Mouse (Mus musculus) CH12.LX (cell line): ENCODE measurements around the gene Cfap298. TPM values are rescaled to one million over a fixed set of nuclear protein-coding genes. Genes with fewer than 3 reads are reported as not detected.

Experiments used
- DNase-seq: peaks from one replicate; pipeline ENCODE4 v3.0.0-alpha.2; 2013; ENCODE audit errors: extremely low read depth
- H3K27ac ChIP-seq: 2 replicates; pipeline ENCODE4 v1.5.1; 2012; ENCODE audit warnings: low read depth, mild to moderate bottlenecking, control low read depth, moderate library complexity; ENCODE audit not compliant: insufficient read depth
- H3K27me3 ChIP-seq: replicated peaks from 2 replicates; pipeline ENCODE3; 2012; ENCODE audit warnings: inconsistent platforms
- H3K36me3 ChIP-seq, 2 experiments: replicated peaks in 1 of 2; 2 replicates each; pipeline versions ENCODE3 to v1.6.1; 2012; ENCODE audit warnings: inconsistent platforms in 1 of 2, low read length in 1 of 2, mild to moderate bottlenecking in 1 of 2, mixed read lengths in 1 of 2, moderate library complexity in 1 of 2; ENCODE audit not compliant: control insufficient read depth in 1 of 2, insufficient read depth in 1 of 2
- H3K4me1 ChIP-seq, 2 experiments: 2 replicates each; pipeline ENCODE4 v1.6.1; 2012; ENCODE audit warnings: inconsistent platforms in 1 of 2, moderate library complexity in 1 of 2; ENCODE audit not compliant: insufficient read depth in 2 of 2, control insufficient read depth in 1 of 2
- H3K4me2 ChIP-seq: 2 replicates; pipeline ENCODE4 v1.6.1; 2012; ENCODE audit warnings: low read depth, mild to moderate bottlenecking, control low read depth; ENCODE audit not compliant: poor library complexity, insufficient read depth, severe bottlenecking
- H3K4me3 ChIP-seq, 3 experiments: fragments of 150-350 bp in 1 of 3; sonication (generic) in 1 of 3; replicated peaks in 1 of 3; 2 replicates each; pipeline versions ENCODE3 to v1.5.1; 2011 to 2012; ENCODE audit warnings: low read depth in 2 of 3, low read length in 2 of 3, mild to moderate bottlenecking in 2 of 3, moderate library complexity in 2 of 3, control low read depth in 1 of 3, improper control_type of control experiment in 1 of 3, inconsistent platforms in 1 of 3, mixed read lengths in 1 of 3; ENCODE audit not compliant: poor library complexity in 1 of 3
- H3K79me2 ChIP-seq: replicated peaks from 2 replicates; pipeline ENCODE4 v1.6.1; 2012; ENCODE audit warnings: mild to moderate bottlenecking, moderate library complexity; ENCODE audit not compliant: control insufficient read depth, poor library complexity, insufficient read depth, severe bottlenecking; ENCODE audit errors: extremely low read depth
- H3K9ac ChIP-seq: 2 replicates; pipeline ENCODE4 v1.6.1; 2012; ENCODE audit warnings: low read depth, mild to moderate bottlenecking, control low read depth, moderate library complexity; ENCODE audit not compliant: insufficient read depth
- H3K9me3 ChIP-seq: replicated peaks from 2 replicates; pipeline ENCODE3; 2012; ENCODE audit warnings: low read length, inconsistent platforms, mixed read lengths
- CHD1 ChIP-seq: IDR thresholded peaks from 2 replicates; pipeline ENCODE4 v1.6.1; 2012; ENCODE audit warnings: low read depth, low read length, improper control_type of control experiment, inconsistent platforms
- CTCF ChIP-seq, 2 experiments: IDR thresholded peaks in 1 of 2; conservative IDR thresholded peaks in 1 of 2; 2 replicates each; pipeline ENCODE4 v1.5.1; 2011 to 2012; ENCODE audit warnings: low read depth in 2 of 2, low read length in 2 of 2, improper control_type of control experiment in 1 of 2, inconsistent platforms in 1 of 2, mild to moderate bottlenecking in 1 of 2, moderate library complexity in 1 of 2
- ELF1 ChIP-seq: IDR thresholded peaks from 2 replicates; pipeline ENCODE4 v1.6.1; 2014; ENCODE audit warnings: low read depth, mild to moderate bottlenecking, inconsistent platforms, low read length, improper control_type of control experiment
- EP300 ChIP-seq: IDR thresholded peaks from 2 replicates; pipeline ENCODE4 v1.6.1; 2011; ENCODE audit warnings: low read length, improper control_type of control experiment
- ETS1 ChIP-seq: conservative IDR thresholded peaks from 2 replicates; pipeline ENCODE4 v1.6.1; 2012; ENCODE audit warnings: low read depth, mild to moderate bottlenecking, inconsistent platforms, low read length, improper control_type of control experiment, moderate library complexity
- GABPA ChIP-seq: IDR thresholded peaks from 2 replicates; pipeline ENCODE4 v1.6.1; 2012; ENCODE audit warnings: low read depth, low read length, improper control_type of control experiment, inconsistent platforms; ENCODE audit not compliant: insufficient replicate concordance
- HCFC1 ChIP-seq: IDR thresholded peaks from 2 replicates; pipeline ENCODE4 v1.6.1; 2012; ENCODE audit warnings: low read depth, mild to moderate bottlenecking, inconsistent platforms, low read length, improper control_type of control experiment
- IRF4 ChIP-seq: IDR thresholded peaks from 2 replicates; pipeline ENCODE4 v1.6.1; 2014; ENCODE audit warnings: low read depth, mild to moderate bottlenecking, inconsistent platforms, low read length, improper control_type of control experiment
- JUN ChIP-seq: IDR thresholded peaks from 2 replicates; pipeline ENCODE4 v1.6.1; 2011; ENCODE audit warnings: low read depth, mild to moderate bottlenecking, low read length, improper control_type of control experiment, moderate library complexity; ENCODE audit not compliant: insufficient read depth
- KAT2A ChIP-seq: IDR thresholded peaks from 2 replicates; pipeline ENCODE4 v1.6.1; 2012; ENCODE audit warnings: low read length, improper control_type of control experiment, inconsistent platforms; ENCODE audit not compliant: insufficient replicate concordance
- MAX ChIP-seq: IDR thresholded peaks from 2 replicates; pipeline ENCODE4 v1.6.1; 2011; ENCODE audit warnings: low read length, improper control_type of control experiment
- MEF2A ChIP-seq: IDR thresholded peaks from 2 replicates; pipeline ENCODE4 v1.6.1; 2014; ENCODE audit warnings: low read depth, mild to moderate bottlenecking, inconsistent platforms, low read length, improper control_type of control experiment, borderline replicate concordance
- NELFE ChIP-seq: IDR thresholded peaks from 2 replicates; pipeline ENCODE4 v1.6.1; 2011; ENCODE audit warnings: low read depth, low read length, improper control_type of control experiment
- PAX5 ChIP-seq: IDR thresholded peaks from 2 replicates; pipeline ENCODE4 v1.6.1; 2012; ENCODE audit warnings: low read length, inconsistent platforms, mixed read lengths
- POLR2A ChIP-seq: IDR thresholded peaks from 2 replicates; pipeline ENCODE4 v1.6.1; 2011; ENCODE audit warnings: low read depth, mild to moderate bottlenecking, improper control_type of control experiment, low read length
- RCOR1 ChIP-seq: conservative IDR thresholded peaks from 2 replicates; pipeline ENCODE4 v1.6.1; 2012; ENCODE audit warnings: low read depth, mild to moderate bottlenecking, inconsistent platforms, low read length, improper control_type of control experiment
- SIN3A ChIP-seq: IDR thresholded peaks from 2 replicates; pipeline ENCODE4 v1.6.1; 2012; ENCODE audit warnings: low read length, improper control_type of control experiment, inconsistent platforms
- SMC3 ChIP-seq: IDR thresholded peaks from 2 replicates; pipeline ENCODE4 v1.6.1; 2011; ENCODE audit warnings: low read depth, low read length, improper control_type of control experiment
- TBP ChIP-seq: conservative IDR thresholded peaks from 2 replicates; pipeline ENCODE4 v1.6.1; 2011; ENCODE audit warnings: low read depth, low read length, improper control_type of control experiment
- USF1 ChIP-seq: IDR thresholded peaks from 2 replicates; pipeline ENCODE4 v1.6.1; 2014; ENCODE audit warnings: low read depth, mild to moderate bottlenecking, inconsistent platforms, low read length, improper control_type of control experiment
- USF2 ChIP-seq: conservative IDR thresholded peaks from 2 replicates; pipeline ENCODE4 v1.6.1; 2011; ENCODE audit warnings: low read depth, low read length, improper control_type of control experiment
- ZKSCAN1 ChIP-seq: IDR thresholded peaks from 2 replicates; pipeline ENCODE4 v1.6.1; 2012; ENCODE audit warnings: low read depth, inconsistent platforms, low read length, improper control_type of control experiment, borderline replicate concordance
- dilution Hi-C: fragments of 300-500 bp; cut with MboI; formaldehyde crosslinking; loops from 2 replicates; pipeline ENCODE4 v1.14.3; 2020; ENCODE audit warnings: low sequenced_read_pairs; ENCODE audit not compliant: extremely low pct_unique_long_range_greater_than_20kb, extremely low pct_ligation_motif_present
- in situ Hi-C: fragments of 300-500 bp; cut with MboI; formaldehyde crosslinking; loops from 3 replicates; pipeline ENCODE4 v1.14.3; 2019; ENCODE audit warnings: low sequenced_read_pairs, low pct_ligation_motif_present, low pct_unique_long_range_greater_than_20kb, mixed read lengths
- polyA plus RNA-seq: library from polyadenylated mRNA; unstranded; fragments of >175 nt; gene quantifications from 2 replicates; pipeline ENCODE4 v1.2.1, GENCODE M21; 2012; ENCODE audit warnings: low read depth; ENCODE audit not compliant: insufficient read length
- total RNA-seq, 2 experiments: library from RNA; depleted of rRNA; stranded (reverse); fragments of 300-350 nt in 1 of 2; fragments of >200 nt in 1 of 2; gene quantifications; 2 replicates each; pipeline ENCODE4 v1.2.3; 2012 to 2014

Cfap298 gene
- total and polyA plus RNA-seq, 3 experiments: 41.8 to 127 (median 67.0) TPM

- no peak overlapping the region for H3K4me2 ChIP-seq
- H3K27me3 ChIP-seq: peaks cover 56% of the 10 kb centered on the region
- H3K9ac ChIP-seq: no peak overlapping the region
- TF ChIP-seq ZKSCAN1 (no peak), HCFC1 (no peak), TBP (no peak)
- no peak for DNase-seq
- H3K27ac ChIP-seq: no peak overlapping the region
- dilution Hi-C loops (no loop called here), in situ Hi-C loops (no loop called here)
- no peaks in the 10 kb centered on the region for H3K4me1 ChIP-seq
- peaks cover 30% of the 10 kb centered on the region for H3K9me3 ChIP-seq
- no peaks in the 10 kb centered on the region for H3K79me2 ChIP-seq
- no peaks in the 10 kb centered on the region for H3K36me3 ChIP-seq
- no peak overlapping the region for H3K4me3 ChIP-seq
These were observed 48.9 kb downstream of the Cfap298 start for GRCm38 (mm10) chr16:90885781-90886565.

- H3K27ac ChIP-seq: no peak overlapping the region
- in situ Hi-C loops (no loop called here), dilution Hi-C loops (no loop called here)
- no peak overlapping the region for H3K9ac ChIP-seq
- peaks cover 30% of the 10 kb centered on the region for H3K9me3 ChIP-seq
- H3K4me1 ChIP-seq: no peaks in the 10 kb centered on the region
- DNase-seq: no peak
- no peak overlapping the region for H3K4me3 ChIP-seq
- no peaks in the 10 kb centered on the region for H3K36me3 ChIP-seq
- H3K79me2 ChIP-seq: no peaks in the 10 kb centered on the region
- no peak for TF ChIP-seq TBP
- no peak for TF ChIP-seq RCOR1
- TF ChIP-seq CTCF (conservative IDR thresholded peaks at IDR 0.05 in 1 of 2, IDR thresholded peaks at IDR 0.05 in 1 of 2; ENCODE audit: low read depth in 2 of 2, low read length in 2 of 2): no peak
- no peak for TF ChIP-seq ETS1
- no peak for TF ChIP-seq PAX5
- no peak for TF ChIP-seq USF2
- no peak for TF ChIP-seq EP300
- TF ChIP-seq GABPA: no peak
- no peak for TF ChIP-seq MEF2A
- no peak for TF ChIP-seq IRF4
- no peak for TF ChIP-seq NELFE
- TF ChIP-seq POLR2A: no peak
- no peak for TF ChIP-seq USF1
- TF ChIP-seq CHD1: no peak
- no peak for TF ChIP-seq MAX
- no peak for TF ChIP-seq SMC3
- TF ChIP-seq JUN: no peak
- no peak for TF ChIP-seq ELF1
- no peak for TF ChIP-seq SIN3A
- no peak for TF ChIP-seq KAT2A
- TF ChIP-seq, all 38 proteins: peak for 0
- Histone ChIP-seq H3K27me3 (peaks cover 56% of the 10 kb centered on the region), H3K4me2 (no peak overlapping the region)
These were observed 49.6 kb downstream of the Cfap298 start for GRCm38 (mm10) chr16:90885351-90885750.
